Mouse (Mus musculus): Measurements from ENCODE around the gene Ccdc175. TPM values are rescaled to one million over a fixed set of nuclear protein-coding genes. Genes with fewer than 3 reads are reported as not detected.

Ccdc175 gene
- polyA plus RNA-seq (2012; rRNA removed), result not detected in 2 replicates
- not detected in 2 replicates for polyA plus RNA-seq (2014; fragmentation: Nextera tagmentation; extraction: Ambion mirVana)

DNA sequence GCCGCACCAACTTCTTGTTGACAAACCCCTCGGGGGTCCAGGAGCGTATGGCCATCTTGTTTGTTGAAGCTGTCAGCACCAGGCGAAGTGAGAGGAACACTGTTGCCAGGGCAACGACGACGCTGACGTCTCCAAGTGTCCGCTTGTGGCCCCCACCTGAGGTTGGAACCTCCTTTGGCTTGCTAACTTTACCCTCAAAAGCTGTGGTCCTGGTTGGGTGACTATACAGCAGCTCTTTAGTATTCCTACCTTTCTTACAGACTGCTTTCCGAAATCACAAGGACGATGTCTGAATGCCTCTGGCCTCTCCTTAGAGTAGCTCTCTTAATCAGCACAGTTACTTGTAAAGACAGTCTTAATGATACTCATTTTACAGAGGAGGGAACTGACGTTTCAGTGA, at the start of gene Ccdc175:
Gene Ccdc175 (minus strand): TSS at position 101 of the 400 bp plus-strand sequence.
- DNase-seq (ENCODE audit: low read depth in 3 of 3, low spot score in 3 of 3) (no peak), ATAC-seq (ENCODE audit: insufficient read depth) (no peak)
- Histone ChIP-seq H3K4me2 (ENCODE audit: low read depth) (no peak within 1 kb of the TSS), H3K4me1 (replicated peaks; ENCODE audit: control insufficient read depth in 2 of 2, insufficient read depth in 2 of 2, low read length in 1 of 2) (no peaks in the 10 kb centered on the region), H3K36me3 (replicated peaks; ENCODE audit: control insufficient read depth, insufficient read depth, low read depth) (no peaks in the 10 kb centered on the region), H3K9me3 (ENCODE audit: control insufficient read depth, low read length) (no peaks in the 10 kb centered on the region), H3K27ac (no peak within 1 kb of the TSS), H3K27me3 (ENCODE audit: control insufficient read depth, insufficient read depth, low read length) (no peaks in the 10 kb centered on the region), H3K9ac (replicated peaks) (no peak within 1 kb of the TSS), H3K4me3 (ENCODE audit: insufficient read depth in 1 of 2, low read depth in 2 of 2, low read length in 2 of 2) (no peak within 1 kb of the TSS)
- TF ChIP-seq CTCF (IDR thresholded peaks at IDR 0.05; ENCODE audit: low read depth) (no peak), EP300 (IDR thresholded peaks at IDR 0.05; ENCODE audit: low read depth) (no peak)
- whole genome bisulfite sequencing (ENCODE audit: insufficient replicate concordance), result 58% methylated on average over 12 of the region's 12 CpGs

DNA sequence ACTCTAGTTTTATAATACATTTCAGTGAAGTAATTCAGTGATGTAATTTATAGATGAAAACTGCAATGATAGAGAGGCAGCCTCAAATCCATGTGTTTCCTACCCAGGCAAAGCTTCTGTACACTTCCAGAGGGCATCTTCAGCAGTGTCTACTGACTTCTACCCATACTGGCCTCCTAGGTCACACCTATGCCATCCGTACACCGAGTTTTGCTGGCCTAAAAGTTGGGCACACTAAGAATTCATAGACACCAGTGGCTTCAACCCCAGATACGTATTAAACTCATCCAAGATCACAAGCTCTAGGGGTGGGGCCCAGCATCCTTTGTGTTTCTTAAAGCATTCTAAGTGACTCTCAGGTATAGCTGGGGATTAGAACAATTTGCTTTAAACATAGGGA, 49.3 kb upstream of the Ccdc175 start:
- Histone ChIP-seq H3K4me2 (ENCODE audit: low read depth) (no peak overlapping the region), H3K27me3 (ENCODE audit: control insufficient read depth, insufficient read depth, low read length) (peaks cover 14% of the 10 kb centered on the region), H3K4me1 (replicated peaks; ENCODE audit: control insufficient read depth in 2 of 2, insufficient read depth in 2 of 2, low read length in 1 of 2) (no peaks in the 10 kb centered on the region), H3K9me3 (ENCODE audit: control insufficient read depth, low read length) (no peaks in the 10 kb centered on the region), H3K27ac (no peak overlapping the region), H3K36me3 (replicated peaks; ENCODE audit: control insufficient read depth, insufficient read depth, low read depth) (no peaks in the 10 kb centered on the region), H3K4me3 (ENCODE audit: insufficient read depth in 1 of 2, low read depth in 2 of 2, low read length in 2 of 2) (no peak overlapping the region), H3K9ac (replicated peaks) (no peak overlapping the region)
- 63% methylated on average over 3 of the region's 3 CpGs for WGBS (ENCODE audit: insufficient replicate concordance)
- TF ChIP-seq EP300 (IDR thresholded peaks at IDR 0.05; ENCODE audit: low read depth) (no peak), CTCF (IDR thresholded peaks at IDR 0.05; ENCODE audit: low read depth) (no peak)
- DNase-seq (ENCODE audit: low read depth in 3 of 3, low spot score in 3 of 3) (no peak), ATAC-seq (ENCODE audit: insufficient read depth) (no peak)

DNA sequence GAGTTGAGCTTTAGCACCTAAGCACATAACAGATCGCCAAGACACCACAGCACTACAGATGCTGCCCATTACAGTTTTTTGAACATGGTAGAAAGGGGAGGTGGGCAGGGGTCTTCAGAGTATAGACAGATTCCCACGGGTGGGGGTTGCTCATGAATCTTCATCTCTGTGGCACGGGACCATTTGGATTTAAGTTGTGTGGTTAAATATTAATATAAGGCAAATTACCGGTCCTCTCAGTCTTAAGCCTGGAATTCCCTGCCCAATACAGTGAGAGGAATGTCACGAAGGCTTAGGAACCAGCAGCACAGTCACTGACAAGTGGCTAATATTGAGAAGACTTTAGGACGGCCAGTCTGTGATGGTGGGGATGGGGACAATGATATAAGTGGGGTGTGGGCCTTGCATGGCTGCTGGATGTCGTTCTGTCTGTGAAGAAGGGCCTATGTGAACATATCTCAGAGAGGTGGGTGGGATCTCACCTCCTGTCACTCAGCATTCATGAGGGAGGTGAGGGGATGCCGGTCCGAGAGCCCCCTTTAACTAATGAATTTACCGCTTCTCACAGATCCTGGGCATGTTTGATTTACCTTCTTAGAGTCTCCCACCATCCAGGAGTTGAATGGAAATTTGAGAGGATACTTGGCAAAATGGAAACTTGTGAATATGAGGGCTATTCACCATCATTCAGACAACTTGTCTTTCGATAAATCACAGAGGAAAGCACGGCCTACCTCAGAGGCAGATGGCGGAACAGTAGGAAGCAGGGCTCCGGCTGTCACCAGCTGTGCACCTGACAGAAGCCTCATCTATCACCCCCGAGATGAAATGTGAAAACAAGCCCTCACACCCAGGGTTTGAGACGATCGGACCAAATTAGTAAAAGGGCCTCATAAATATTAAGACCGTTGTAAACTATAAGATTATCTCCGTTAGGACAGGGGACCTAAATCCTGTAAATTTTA, 48.3 kb upstream of the Ccdc175 start:
- WGBS (ENCODE audit: insufficient replicate concordance), result 69% methylated on average over 19 of the region's 19 CpGs
- Histone ChIP-seq H3K36me3 (replicated peaks; ENCODE audit: control insufficient read depth, insufficient read depth, low read depth) (no peaks in the 10 kb centered on the region), H3K4me3 (ENCODE audit: insufficient read depth in 1 of 2, low read depth in 2 of 2, low read length in 2 of 2) (no peak overlapping the region), H3K9ac (replicated peaks) (no peak overlapping the region), H3K9me3 (ENCODE audit: control insufficient read depth, low read length) (no peaks in the 10 kb centered on the region), H3K4me2 (ENCODE audit: low read depth) (no peak overlapping the region), H3K4me1 (replicated peaks; ENCODE audit: control insufficient read depth in 2 of 2, insufficient read depth in 2 of 2, low read length in 1 of 2) (no peaks in the 10 kb centered on the region), H3K27ac (no peak overlapping the region), H3K27me3 (ENCODE audit: control insufficient read depth, insufficient read depth, low read length) (peaks cover 14% of the 10 kb centered on the region)
- TF ChIP-seq EP300 (IDR thresholded peaks at IDR 0.05; ENCODE audit: low read depth) (no peak), CTCF (IDR thresholded peaks at IDR 0.05; ENCODE audit: low read depth) (no peak)
- ATAC-seq (ENCODE audit: insufficient read depth), result no peak
- no peak for DNase-seq (ENCODE audit: low read depth in 3 of 3, low spot score in 3 of 3)

DNA sequence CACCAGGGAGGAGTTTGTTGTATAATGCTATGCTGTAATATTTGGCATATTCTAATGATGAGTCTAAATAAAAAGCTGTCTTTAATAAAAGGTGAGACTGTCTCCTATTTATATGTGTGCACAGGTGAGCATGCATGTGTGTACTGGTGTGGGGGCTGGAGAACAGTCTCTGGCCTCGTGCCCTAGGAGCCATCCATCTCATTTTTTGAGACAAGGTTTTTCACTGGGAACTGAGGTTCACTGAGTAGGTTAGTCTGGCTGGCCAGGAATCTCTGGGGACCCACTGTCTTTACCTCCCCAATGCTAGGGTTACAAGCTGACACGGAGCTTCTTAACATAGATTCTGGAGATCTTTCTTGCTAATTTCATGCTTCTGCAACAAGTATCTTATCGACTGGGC, 47.3 kb upstream of the Ccdc175 start:
- H3K4me3 ChIP-seq (ENCODE audit: insufficient read depth in 1 of 2, low read depth in 2 of 2, low read length in 2 of 2), result no peak overlapping the region
- WGBS (ENCODE audit: insufficient replicate concordance), result 42% methylated on average over 3 of the region's 3 CpGs
- no peak overlapping the region for H3K4me2 ChIP-seq (ENCODE audit: low read depth)
- TF ChIP-seq EP300 (IDR thresholded peaks at IDR 0.05; ENCODE audit: low read depth) (no peak), CTCF (IDR thresholded peaks at IDR 0.05; ENCODE audit: low read depth) (no peak)
- H3K4me1 ChIP-seq (replicated peaks; ENCODE audit: control insufficient read depth in 2 of 2, insufficient read depth in 2 of 2, low read length in 1 of 2), result no peaks in the 10 kb centered on the region
- H3K27me3 ChIP-seq (ENCODE audit: control insufficient read depth, insufficient read depth, low read length), result peaks cover 13% of the 10 kb centered on the region
- DNase-seq (ENCODE audit: low read depth in 3 of 3, low spot score in 3 of 3) (no peak), ATAC-seq (ENCODE audit: insufficient read depth) (no peak)
- H3K9me3 ChIP-seq (ENCODE audit: control insufficient read depth, low read length), result no peaks in the 10 kb centered on the region
- H3K36me3 ChIP-seq (replicated peaks; ENCODE audit: control insufficient read depth, insufficient read depth, low read depth), result no peaks in the 10 kb centered on the region
- H3K9ac ChIP-seq (replicated peaks), result no peak overlapping the region
- no peak overlapping the region for H3K27ac ChIP-seq

DNA sequence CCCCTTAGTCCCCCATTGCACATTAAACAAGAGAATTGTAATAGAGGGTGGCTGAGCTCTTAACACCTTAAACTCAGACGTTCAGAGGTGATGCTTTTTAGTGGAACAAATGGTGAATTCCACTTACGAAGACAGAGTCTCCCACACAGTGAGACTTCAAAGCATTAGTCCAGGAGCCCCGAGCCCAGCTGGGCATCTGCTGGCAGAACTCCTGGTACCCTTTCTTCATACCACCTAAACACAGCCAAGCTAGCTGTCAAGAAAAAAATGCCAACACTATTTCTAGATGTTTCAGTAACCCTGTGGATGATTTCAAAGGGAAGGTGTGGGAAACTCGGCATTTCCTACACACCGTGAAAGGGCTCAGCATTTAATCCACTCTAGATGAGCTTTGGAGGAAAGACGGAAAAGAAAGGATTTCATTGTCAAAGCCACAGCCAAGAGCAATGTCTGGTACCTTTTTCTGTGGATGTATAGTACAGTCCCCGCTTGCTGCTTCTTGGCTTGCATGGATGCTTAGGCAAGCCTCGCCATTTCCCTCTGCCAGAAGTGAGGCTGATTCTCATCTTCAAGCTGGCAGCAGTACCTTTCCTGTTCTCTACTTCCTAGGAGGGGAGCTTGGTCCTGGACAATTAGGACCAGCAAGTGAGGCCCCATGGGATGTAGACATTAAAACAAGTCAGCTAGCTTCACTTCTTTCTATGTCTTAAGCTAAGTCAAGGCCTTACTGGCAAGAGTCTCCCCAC, 44.8 kb upstream of the Ccdc175 start:
- H3K27me3 ChIP-seq (ENCODE audit: control insufficient read depth, insufficient read depth, low read length), result no peaks in the 10 kb centered on the region
- no peak overlapping the region for H3K4me2 ChIP-seq (ENCODE audit: low read depth)
- no peaks in the 10 kb centered on the region for H3K36me3 ChIP-seq (replicated peaks; ENCODE audit: control insufficient read depth, insufficient read depth, low read depth)
- DNase-seq (ENCODE audit: low read depth in 3 of 3, low spot score in 3 of 3) (no peak), ATAC-seq (ENCODE audit: insufficient read depth) (no peak)
- no peaks in the 10 kb centered on the region for H3K9me3 ChIP-seq (ENCODE audit: control insufficient read depth, low read length)
- H3K4me3 ChIP-seq (ENCODE audit: insufficient read depth in 1 of 2, low read depth in 2 of 2, low read length in 2 of 2), result no peak overlapping the region
- H3K27ac ChIP-seq, result no peak overlapping the region
- no peak overlapping the region for H3K9ac ChIP-seq (replicated peaks)
- WGBS (ENCODE audit: insufficient replicate concordance), result 59% methylated on average over 8 of the region's 8 CpGs
- no peaks in the 10 kb centered on the region for H3K4me1 ChIP-seq (replicated peaks; ENCODE audit: control insufficient read depth in 2 of 2, insufficient read depth in 2 of 2, low read length in 1 of 2)
- TF ChIP-seq CTCF (IDR thresholded peaks at IDR 0.05; ENCODE audit: low read depth), result no peak
- TF ChIP-seq EP300 (IDR thresholded peaks at IDR 0.05; ENCODE audit: low read depth), result no peak
